Mouse (Mus musculus): ENCODE measurements around the gene Ablim2. TPM values are rescaled to one million over a fixed set of nuclear protein-coding genes. Genes with fewer than 3 reads are reported as not detected.

The Ablim2 gene
- polyA plus RNA-seq, 1 experiment: 5.8 TPM

DNA sequence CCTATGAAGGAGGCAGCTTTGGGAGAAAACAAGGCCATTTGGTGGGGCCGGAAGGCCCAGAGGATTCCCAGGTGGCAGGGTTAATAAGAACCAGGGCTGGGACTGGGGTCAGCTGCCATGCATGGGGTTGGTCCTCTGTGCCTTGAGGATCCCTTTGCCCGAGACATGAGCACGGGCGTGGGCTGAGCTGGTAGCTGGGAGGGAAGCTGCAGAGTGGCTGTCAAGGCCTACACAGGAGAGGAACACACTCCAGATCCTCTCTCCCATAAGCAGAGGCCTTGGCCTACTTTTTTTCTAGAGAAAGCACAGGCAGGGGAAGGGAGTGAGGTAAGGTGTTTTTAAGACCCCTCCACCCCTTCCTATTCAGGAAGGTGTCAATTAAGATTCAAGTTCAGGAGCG, 65.0 kb downstream of the Ablim2 start:
- H3K4me1 ChIP-seq (ENCODE audit: control insufficient read depth, insufficient read depth, low read length): no peaks in the 10 kb centered on the region
- WGBS: 92% methylated on average over 5 of the region's 5 CpGs
- no peaks in the 10 kb centered on the region for H3K27me3 ChIP-seq (replicated peaks; ENCODE audit: control insufficient read depth, insufficient read depth, low read length)
- no peaks in the 10 kb centered on the region for H3K36me3 ChIP-seq (ENCODE audit: control insufficient read depth, insufficient read depth, low read length)
- no peak overlapping the region for H3K4me3 ChIP-seq (ENCODE audit: insufficient read depth, low read depth, low read length)
- no peak overlapping the region for H3K27ac ChIP-seq (ENCODE audit: insufficient read depth, low read depth, low read length)
- TF ChIP-seq CTCF (conservative IDR thresholded peaks at IDR 0.05; ENCODE audit: insufficient read depth, insufficient read length, low read depth, low read length) (no peak), POLR2A (IDR thresholded peaks at IDR 0.05; ENCODE audit: low read depth, low read length) (no peak)
- no peak for DNase-seq

DNA sequence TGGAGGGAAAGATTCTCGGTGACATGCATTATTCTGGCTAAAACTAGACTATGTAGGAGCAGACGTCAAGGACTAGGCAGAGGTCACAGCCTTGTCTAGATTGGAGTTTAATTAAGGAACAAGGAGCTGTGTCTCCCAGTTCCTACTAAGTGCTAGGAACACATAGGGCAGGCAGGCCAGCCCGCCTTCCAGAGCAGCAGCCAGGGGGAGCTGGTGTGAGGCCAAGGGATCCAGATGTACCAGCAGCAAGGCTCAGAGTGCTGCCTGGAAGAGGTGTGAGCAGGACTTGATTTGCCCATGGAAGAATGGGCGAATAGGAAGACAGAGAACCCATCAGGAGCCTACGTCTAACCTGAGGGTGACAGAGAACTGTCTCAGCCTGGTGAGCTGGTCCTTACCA, 68.8 kb downstream of the Ablim2 start:
- no peaks in the 10 kb centered on the region for H3K27me3 ChIP-seq (replicated peaks; ENCODE audit: control insufficient read depth, insufficient read depth, low read length)
- no peak overlapping the region for H3K4me3 ChIP-seq (ENCODE audit: insufficient read depth, low read depth, low read length)
- whole genome bisulfite sequencing: 77% methylated on average over 5 of the region's 5 CpGs
- H3K27ac ChIP-seq (ENCODE audit: insufficient read depth, low read depth, low read length): no peak overlapping the region
- no peaks in the 10 kb centered on the region for H3K4me1 ChIP-seq (ENCODE audit: control insufficient read depth, insufficient read depth, low read length)
- no peak for DNase-seq
- no peaks in the 10 kb centered on the region for H3K36me3 ChIP-seq (ENCODE audit: control insufficient read depth, insufficient read depth, low read length)
- TF ChIP-seq POLR2A (IDR thresholded peaks at IDR 0.05; ENCODE audit: low read depth, low read length) (no peak), CTCF (conservative IDR thresholded peaks at IDR 0.05; ENCODE audit: insufficient read depth, insufficient read length, low read depth, low read length) (no peak)

DNA sequence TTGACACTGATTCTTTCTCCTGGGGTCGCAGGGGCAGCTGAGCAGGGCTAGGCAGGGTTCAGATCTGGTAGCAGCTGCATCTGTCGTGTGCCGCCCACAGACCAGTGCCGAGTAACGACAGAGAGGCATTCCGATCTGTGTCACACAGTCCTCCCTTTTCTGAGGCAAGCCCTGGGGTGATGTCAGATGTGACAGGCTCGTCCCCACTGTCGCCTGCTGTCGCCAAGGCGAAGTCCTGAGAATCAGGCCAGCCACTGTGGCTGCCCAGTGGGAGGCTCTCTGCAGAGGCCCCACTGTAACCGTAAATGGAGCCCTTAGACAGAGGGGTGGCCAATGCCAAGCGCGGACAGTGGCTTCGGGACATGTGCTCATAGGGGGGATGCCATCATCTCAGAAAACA, 69.4 kb downstream of the Ablim2 start:
- no peak for DNase-seq
- Histone ChIP-seq H3K27me3 (replicated peaks; ENCODE audit: control insufficient read depth, insufficient read depth, low read length) (no peaks in the 10 kb centered on the region), H3K4me1 (ENCODE audit: control insufficient read depth, insufficient read depth, low read length) (no peaks in the 10 kb centered on the region), H3K4me3 (ENCODE audit: insufficient read depth, low read depth, low read length) (no peak overlapping the region), H3K27ac (ENCODE audit: insufficient read depth, low read depth, low read length) (no peak overlapping the region), H3K36me3 (ENCODE audit: control insufficient read depth, insufficient read depth, low read length) (no peaks in the 10 kb centered on the region)
- 67% methylated on average over 14 of the region's 14 CpGs for WGBS
- TF ChIP-seq CTCF (conservative IDR thresholded peaks at IDR 0.05; ENCODE audit: insufficient read depth, insufficient read length, low read depth, low read length) (no peak), POLR2A (IDR thresholded peaks at IDR 0.05; ENCODE audit: low read depth, low read length) (no peak)

DNA sequence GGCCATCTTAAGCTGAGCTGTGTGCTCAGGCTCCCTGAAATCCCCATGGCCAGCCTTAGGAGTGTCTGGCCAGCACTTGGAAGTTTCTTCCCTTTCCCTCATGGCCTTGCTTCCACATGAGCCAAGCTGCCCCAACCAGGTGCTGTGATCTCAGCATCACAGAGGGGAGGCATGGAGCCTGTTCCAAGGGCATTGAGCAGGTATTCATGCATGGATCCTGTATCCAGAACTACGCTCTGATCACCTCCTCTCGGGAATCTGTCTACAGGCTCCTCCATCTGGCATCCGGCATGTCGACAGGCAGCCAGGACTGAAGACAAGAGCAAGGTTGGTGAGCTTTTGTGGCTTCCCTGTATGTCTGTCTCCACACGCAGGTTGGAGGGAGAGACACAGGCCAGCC, 70.2 kb downstream of the Ablim2 start:
- H3K36me3 ChIP-seq (ENCODE audit: control insufficient read depth, insufficient read depth, low read length): no peaks in the 10 kb centered on the region
- H3K4me1 ChIP-seq (ENCODE audit: control insufficient read depth, insufficient read depth, low read length): no peaks in the 10 kb centered on the region
- no peak for TF ChIP-seq CTCF (conservative IDR thresholded peaks at IDR 0.05; ENCODE audit: insufficient read depth, insufficient read length, low read depth, low read length)
- H3K4me3 ChIP-seq (ENCODE audit: insufficient read depth, low read depth, low read length): no peak overlapping the region
- H3K27me3 ChIP-seq (replicated peaks; ENCODE audit: control insufficient read depth, insufficient read depth, low read length): no peaks in the 10 kb centered on the region
- no peak for DNase-seq
- no peak overlapping the region for H3K27ac ChIP-seq (ENCODE audit: insufficient read depth, low read depth, low read length)
- WGBS: 88% methylated on average over 5 of the region's 5 CpGs

DNA sequence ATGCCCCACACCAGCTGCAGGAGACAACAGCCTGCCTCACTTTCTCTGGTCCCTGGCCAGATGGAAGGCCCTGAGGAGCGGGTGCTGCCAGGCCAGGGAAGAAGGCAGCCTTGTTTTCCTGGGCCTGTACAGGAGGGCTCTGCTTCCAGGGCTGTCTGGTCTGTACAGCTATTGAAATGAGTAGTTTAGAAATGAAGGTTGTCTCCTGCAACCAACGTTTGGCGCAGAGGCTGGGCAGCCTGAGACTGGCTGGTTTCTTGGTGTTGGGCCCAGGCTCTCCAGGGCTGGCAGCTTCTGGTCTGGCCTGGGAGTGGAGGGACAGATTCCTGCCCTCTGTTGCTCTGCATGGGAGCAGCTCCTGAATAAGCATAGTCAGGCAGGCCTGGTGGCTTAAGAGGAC, 72.4 kb downstream of the Ablim2 start:
- Histone ChIP-seq H3K36me3 (ENCODE audit: control insufficient read depth, insufficient read depth, low read length) (no peaks in the 10 kb centered on the region), H3K27ac (ENCODE audit: insufficient read depth, low read depth, low read length) (no peak overlapping the region), H3K4me1 (ENCODE audit: control insufficient read depth, insufficient read depth, low read length) (no peaks in the 10 kb centered on the region), H3K4me3 (ENCODE audit: insufficient read depth, low read depth, low read length) (no peak overlapping the region), H3K27me3 (replicated peaks; ENCODE audit: control insufficient read depth, insufficient read depth, low read length) (no peaks in the 10 kb centered on the region)
- no peak for DNase-seq
- 83% methylated on average over 3 of the region's 3 CpGs for WGBS
- TF ChIP-seq CTCF (conservative IDR thresholded peaks at IDR 0.05; ENCODE audit: insufficient read depth, insufficient read length, low read depth, low read length) (no peak), POLR2A (IDR thresholded peaks at IDR 0.05; ENCODE audit: low read depth, low read length) (no peak)

DNA sequence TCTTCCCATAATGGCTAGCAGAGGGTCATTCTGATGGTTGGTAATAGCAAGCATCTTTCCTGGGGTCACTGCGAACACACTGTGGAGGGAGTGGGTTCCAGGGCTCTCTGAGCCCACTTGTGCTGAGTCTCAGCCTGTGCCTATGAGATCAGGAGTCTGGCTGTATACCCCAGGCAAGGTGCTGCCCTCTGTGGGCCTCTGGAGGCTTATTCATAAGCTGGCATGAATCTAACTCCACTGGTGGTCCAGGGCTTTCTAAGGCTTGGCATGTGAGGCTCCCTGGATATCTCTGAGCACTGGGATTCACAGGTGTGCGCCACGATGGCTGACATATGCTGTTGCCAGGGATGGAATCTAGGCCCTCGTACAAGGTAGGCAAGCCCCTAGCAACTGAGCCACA, 76.2 kb downstream of the Ablim2 start:
- TF ChIP-seq CTCF (conservative IDR thresholded peaks at IDR 0.05; ENCODE audit: insufficient read depth, insufficient read length, low read depth, low read length) (no peak), POLR2A (IDR thresholded peaks at IDR 0.05; ENCODE audit: low read depth, low read length) (no peak)
- Histone ChIP-seq H3K27me3 (replicated peaks; ENCODE audit: control insufficient read depth, insufficient read depth, low read length) (no peaks in the 10 kb centered on the region), H3K4me1 (ENCODE audit: control insufficient read depth, insufficient read depth, low read length) (no peaks in the 10 kb centered on the region), H3K36me3 (ENCODE audit: control insufficient read depth, insufficient read depth, low read length) (no peaks in the 10 kb centered on the region), H3K27ac (ENCODE audit: insufficient read depth, low read depth, low read length) (no peak overlapping the region), H3K4me3 (ENCODE audit: insufficient read depth, low read depth, low read length) (no peak overlapping the region)
- WGBS: 77% methylated on average over 4 of the region's 4 CpGs
- no peak for DNase-seq

DNA sequence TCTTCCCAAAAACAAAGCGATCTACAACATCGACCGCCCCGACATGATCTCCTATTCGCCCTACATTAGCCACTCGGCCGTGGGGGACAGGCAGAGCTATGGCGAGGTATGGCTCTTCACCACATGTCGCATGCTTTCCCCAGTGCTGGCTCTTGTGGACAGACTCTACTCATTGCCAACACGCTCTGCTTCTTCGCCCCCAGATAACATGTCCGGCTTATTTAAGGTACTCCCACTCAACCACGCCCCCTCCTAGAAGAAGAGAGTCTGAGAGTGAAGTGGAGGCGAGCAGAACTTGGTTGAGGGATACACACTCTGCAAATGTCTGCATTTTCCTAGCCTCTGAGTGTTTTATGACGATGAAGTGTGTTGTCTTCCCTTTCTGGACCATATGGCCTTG, 79.3 kb downstream of the Ablim2 start:
- 91% methylated on average over 15 of the region's 15 CpGs for WGBS
- Histone ChIP-seq H3K36me3 (ENCODE audit: control insufficient read depth, insufficient read depth, low read length) (no peaks in the 10 kb centered on the region), H3K4me1 (ENCODE audit: control insufficient read depth, insufficient read depth, low read length) (no peaks in the 10 kb centered on the region), H3K27me3 (replicated peaks; ENCODE audit: control insufficient read depth, insufficient read depth, low read length) (no peaks in the 10 kb centered on the region), H3K4me3 (ENCODE audit: insufficient read depth, low read depth, low read length) (no peak overlapping the region), H3K27ac (ENCODE audit: insufficient read depth, low read depth, low read length) (no peak overlapping the region)
- TF ChIP-seq CTCF (conservative IDR thresholded peaks at IDR 0.05; ENCODE audit: insufficient read depth, insufficient read length, low read depth, low read length): no peak
- no peak for TF ChIP-seq POLR2A (IDR thresholded peaks at IDR 0.05; ENCODE audit: low read depth, low read length)
- no peak for DNase-seq

DNA sequence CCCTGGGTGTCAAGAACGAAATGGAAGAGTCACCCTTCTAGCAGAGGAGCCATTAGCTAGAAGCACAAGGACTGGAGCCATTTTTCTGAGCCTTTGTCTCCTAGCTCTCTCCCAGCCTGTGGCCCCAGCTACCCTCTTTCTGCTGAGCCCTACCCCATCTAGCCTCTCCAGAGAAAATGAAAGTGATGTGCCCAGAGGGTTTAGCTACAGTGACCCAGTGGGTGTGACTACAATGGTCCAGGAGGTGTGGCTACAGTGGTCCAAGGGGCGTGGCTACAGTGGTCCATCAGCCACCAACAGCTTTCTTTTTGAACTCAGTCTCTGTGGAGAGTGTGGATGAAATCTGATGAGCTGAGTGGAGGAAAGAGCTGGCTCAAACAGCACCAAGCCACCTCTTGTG, 81.6 kb downstream of the Ablim2 start:
- 56% methylated on average over 2 of the region's 2 CpGs for WGBS
- Histone ChIP-seq H3K4me1 (ENCODE audit: control insufficient read depth, insufficient read depth, low read length) (no peaks in the 10 kb centered on the region), H3K27ac (ENCODE audit: insufficient read depth, low read depth, low read length) (no peak overlapping the region), H3K27me3 (replicated peaks; ENCODE audit: control insufficient read depth, insufficient read depth, low read length) (no peaks in the 10 kb centered on the region), H3K36me3 (ENCODE audit: control insufficient read depth, insufficient read depth, low read length) (no peaks in the 10 kb centered on the region), H3K4me3 (ENCODE audit: insufficient read depth, low read depth, low read length) (no peak overlapping the region)
- TF ChIP-seq CTCF (conservative IDR thresholded peaks at IDR 0.05; ENCODE audit: insufficient read depth, insufficient read length, low read depth, low read length) (no peak), POLR2A (IDR thresholded peaks at IDR 0.05; ENCODE audit: low read depth, low read length) (no peak)
- no peak for DNase-seq
